Mouse (Mus musculus) brain, embryonic 14.5 days (tissue): ENCODE measurements around the gene Vwa3b. TPM values are rescaled to one million over a fixed set of nuclear protein-coding genes. Genes with fewer than 3 reads are reported as not detected.

ENCODE experiments used
- DNase-seq: peaks from one replicate; pipeline ENCODE4 v3.0.0-alpha.2; 2011; ENCODE audit warnings: low read depth
- CTCF ChIP-seq: fragments of 200-500 bp; IDR thresholded peaks from 2 replicates; pipeline ENCODE4 v1.5.1; 2012; ENCODE audit warnings: inconsistent platforms, mild to moderate bottlenecking, moderate library complexity, borderline replicate concordance; ENCODE audit not compliant: insufficient read depth, insufficient read length; ENCODE audit errors: extremely low read depth
- POLR2A ChIP-seq: fragments of 200-500 bp; IDR thresholded peaks from 2 replicates; pipeline ENCODE4 v1.6.1; 2012; ENCODE audit warnings: mild to moderate bottlenecking, inconsistent platforms, borderline replicate concordance; ENCODE audit not compliant: poor library complexity, insufficient read depth, insufficient read length, severe bottlenecking; ENCODE audit errors: extremely low read depth
- polyA plus RNA-seq: library from polyadenylated mRNA; depleted of rRNA; stranded (reverse); fragments of >200 nt; gene quantifications from 2 replicates; pipeline ENCODE4 v1.2.3, GENCODE M21; 2012

Gene Vwa3b
- polyA plus RNA-seq, 1 experiment = 1.0 TPM

- DNase-seq = no peak
- TF ChIP-seq POLR2A (no peak), CTCF (no peak)
Measured at GRCm38 (mm10) chr1:37013687-37014086, 12.7 kb upstream of the Vwa3b start.

- no peak for DNase-seq
- TF ChIP-seq CTCF (no peak), POLR2A (no peak)
Measured at GRCm38 (mm10) chr1:37019017-37019416, 7.4 kb upstream of the Vwa3b start.

GRCm38 (mm10) chr1:37022704-37023103, 3.7 kb upstream of the Vwa3b start:
- TF ChIP-seq CTCF = no peak
- no peak for TF ChIP-seq POLR2A
- no peak for DNase-seq

GRCm38 (mm10) chr1:37024736-37025135, 1.7 kb upstream of the Vwa3b start:
- no peak for TF ChIP-seq CTCF
- no peak for TF ChIP-seq POLR2A

GRCm38 (mm10) chr1:37025376-37025775, 1.0 kb upstream of the Vwa3b start:
- no peak for DNase-seq
- TF ChIP-seq CTCF = no peak
- no peak for TF ChIP-seq POLR2A

More at GRCm38 (mm10) chr1:37024736-37025135, 1.7 kb upstream of the Vwa3b start:
- DNase-seq = no peak

- no peak for DNase-seq
- TF ChIP-seq CTCF = no peak
- no peak for TF ChIP-seq POLR2A
Measured at GRCm38 (mm10) chr1:37026866-37027265, 470 bp downstream of the Vwa3b start.

GRCm38 (mm10) chr1:37028439-37029153, 2.2 kb downstream of the Vwa3b start:
- no peak for DNase-seq
- TF ChIP-seq CTCF = no peak
- TF ChIP-seq POLR2A = no peak

- TF ChIP-seq CTCF (no peak), POLR2A (no peak)
- DNase-seq = peak; percentile 95
Measured at GRCm38 (mm10) chr1:37029154-37029907, 2.9 kb downstream of the Vwa3b start.

- no peak for DNase-seq
- TF ChIP-seq CTCF = no peak
- no peak for TF ChIP-seq POLR2A
Measured at GRCm38 (mm10) chr1:37029942-37030341, 3.5 kb downstream of the Vwa3b start.

GRCm38 (mm10) chr1:37030693-37031092, 4.3 kb downstream of the Vwa3b start:
- no peak for DNase-seq
- TF ChIP-seq CTCF (no peak), POLR2A (no peak)

- no peak for TF ChIP-seq CTCF
- no peak for TF ChIP-seq POLR2A
- no peak for DNase-seq
Measured at GRCm38 (mm10) chr1:37035879-37036278, 9.5 kb downstream of the Vwa3b start.
